Mouse (Mus musculus) lung, adult 2 months (tissue): ENCODE measurements around the gene Wdr90. TPM values are rescaled to one million over a fixed set of nuclear protein-coding genes. Genes with fewer than 3 reads are reported as not detected.
A peak's percentile ranks its signal among the peaks of the same experiment; 100 is the strongest.

Source experiments
- DNase-seq: peaks from one replicate; pipeline ENCODE4 v3.0.0; 2022
- H3K4me1 ChIP-seq: fragments of 200-500 bp; 2 replicates; pipeline ENCODE4 v1.6.1; 2011; ENCODE audit warnings: low read length; ENCODE audit not compliant: control insufficient read depth, insufficient read depth
- H3K4me3 ChIP-seq: fragments of 200-500 bp; replicated peaks from 2 replicates; pipeline ENCODE3; 2011; ENCODE audit warnings: low read depth, mild to moderate bottlenecking, control low read depth, low read length; ENCODE audit errors: extremely low read depth
- CTCF ChIP-seq: fragments of 200-500 bp; IDR thresholded peaks from 2 replicates; pipeline ENCODE4 v1.5.1; 2011; ENCODE audit warnings: mild to moderate bottlenecking, low read length, control low read depth; ENCODE audit not compliant: insufficient read depth
- POLR2A ChIP-seq: fragments of 200-500 bp; IDR thresholded peaks from 2 replicates; pipeline ENCODE4 v1.6.1; 2011; ENCODE audit warnings: low read depth, mild to moderate bottlenecking, control low read depth, low read length, borderline replicate concordance; ENCODE audit errors: extremely low read depth
- WGBS: fragments of 180-500 bp; shearing (Covaris S2); methylation state at CpG from one replicate; pipeline ENCODE4 v1.1.7; 2018; 5-methylcytosine and 5-hydroxymethylcytosine counted together
- polyA plus RNA-seq: library from polyadenylated mRNA; depleted of rRNA; stranded (reverse); fragments of >200 nt; gene quantifications from 2 replicates; pipeline ENCODE4 v1.2.3, GENCODE M21; 2012; rRNA removed

The Wdr90 gene
- polyA plus RNA-seq, 1 experiment, result 40.3 TPM

- Histone ChIP-seq H3K4me3 (peak overlapping the region; percentile 74), H3K4me1 (peaks cover 13% of the 10 kb centered on the region)
- WGBS, result 2% methylated on average over 37 of the region's 37 CpGs
- DNase-seq, result peak; percentile 33
- TF ChIP-seq CTCF, result no peak
These were observed 65.0 kb downstream of the Wdr90 start for GRCm38 (mm10) chr17:25796211-25796771.

- no peak for DNase-seq
- WGBS, result 49% methylated on average over 6 of the region's 6 CpGs
- Histone ChIP-seq H3K4me3 (peak within 1 kb of the TSS; percentile 74), H3K4me1 (peaks cover 14% of the 10 kb centered on the region)
- TF ChIP-seq POLR2A (no peak), CTCF (no peak)
These were observed 65.7 kb downstream of the Wdr90 start, which contains the start of gene AC134908.4 for GRCm38 (mm10) chr17:25795609-25796092. TSS of gene AC134908.4 (minus strand) at chr17:25795659.

GRCm38 (mm10) chr17:25794998-25795397 is 66.3 kb downstream of the Wdr90 start:
- Histone ChIP-seq H3K4me3 (no peak overlapping the region), H3K4me1 (peaks cover 14% of the 10 kb centered on the region)
- TF ChIP-seq POLR2A (no peak), CTCF (no peak)
- no peak for DNase-seq
- WGBS, result 91% methylated on average over 17 of the region's 17 CpGs

Other genes with a start within 250 kb of the Wdr90 start
- gene Gng13, start 144.3 kb downstream of the Wdr90 start, polyA plus RNA-seq, result 0.36 TPM in 1 of 2 replicates, not detected in the other
- gene Chtf18, start 134.1 kb downstream of the Wdr90 start, polyA plus RNA-seq, result 3.0 and 4.2 TPM in 2 replicates
- 40.1 and 45.0 TPM in 2 replicates for gene Rpusd1, start 133.8 kb downstream of the Wdr90 start, polyA plus RNA-seq
- gene Mslnl, start 125.5 kb downstream of the Wdr90 start, polyA plus RNA-seq, result 0.23 and 0.25 TPM in 2 replicates
- gene Msln, start 107.1 kb downstream of the Wdr90 start, polyA plus RNA-seq, result 71.2 and 78.4 TPM in 2 replicates
- 13.1 and 20.1 TPM in 2 replicates for gene Narfl, start 87.7 kb downstream of the Wdr90 start, polyA plus RNA-seq
- 48.9 and 56.2 TPM in 2 replicates for gene Haghl, start 75.8 kb downstream of the Wdr90 start, polyA plus RNA-seq
- 14.0 and 15.6 TPM in 2 replicates for gene Ccdc78, start 74.9 kb downstream of the Wdr90 start, polyA plus RNA-seq
- gene Fam173a, start 68.6 kb downstream of the Wdr90 start, polyA plus RNA-seq, result 114 and 128 TPM in 2 replicates
- 0.41 TPM in 1 of 2 replicates, not detected in the other for gene AC134908.4, start 65.8 kb downstream of the Wdr90 start, polyA plus RNA-seq
- gene Metrn, start 64.4 kb downstream of the Wdr90 start, polyA plus RNA-seq, result 40.3 and 44.9 TPM in 2 replicates
- gene Fbxl16, start 52.4 kb downstream of the Wdr90 start, polyA plus RNA-seq, result 4.0 and 5.0 TPM in 2 replicates
- 29.4 and 34.3 TPM in 2 replicates for gene Wdr24, start 37.9 kb downstream of the Wdr90 start, polyA plus RNA-seq
- gene Jmjd8, start 32.6 kb downstream of the Wdr90 start, polyA plus RNA-seq, result 55.1 and 65.2 TPM in 2 replicates
- gene Stub1, start 28.1 kb downstream of the Wdr90 start, polyA plus RNA-seq, result 131 and 160 TPM in 2 replicates
- 9.1 and 14.1 TPM in 2 replicates for gene Rhbdl1, start 24.2 kb downstream of the Wdr90 start, polyA plus RNA-seq
- gene Gm20683, start 19.7 kb downstream of the Wdr90 start, polyA plus RNA-seq, result 29.1 and 36.2 TPM in 2 replicates
- gene Rhot2, start 16.6 kb downstream of the Wdr90 start, polyA plus RNA-seq, result 59.6 and 61.2 TPM in 2 replicates
- 22.7 and 31.1 TPM in 2 replicates for gene Mcrip2, start 7.3 kb upstream of the Wdr90 start, polyA plus RNA-seq
- 78.1 and 103 TPM in 2 replicates for gene Mettl26, start 13.6 kb upstream of the Wdr90 start, polyA plus RNA-seq
- gene Wfikkn1, start 19.4 kb upstream of the Wdr90 start, polyA plus RNA-seq, result 1.0 and 1.4 TPM in 2 replicates
- gene Rab40c, start 58.2 kb upstream of the Wdr90 start, polyA plus RNA-seq, result 40.2 and 62.6 TPM in 2 replicates
- gene Pigq, start 83.4 kb upstream of the Wdr90 start, polyA plus RNA-seq, result 107 and 131 TPM in 2 replicates
- 24.4 and 37.5 TPM in 2 replicates for gene Nhlrc4, start 83.5 kb upstream of the Wdr90 start, polyA plus RNA-seq
- not detected in 2 replicates for gene A930017K11Rik, start 91.1 kb upstream of the Wdr90 start, polyA plus RNA-seq
- 45.9 and 49.7 TPM in 2 replicates for gene Capn15, start 124.3 kb upstream of the Wdr90 start, polyA plus RNA-seq
- gene Rab11fip3, start 208.1 kb upstream of the Wdr90 start, polyA plus RNA-seq, result 41.3 and 46.5 TPM in 2 replicates
- 12.1 and 16.7 TPM in 2 replicates for gene Decr2, start 228.8 kb upstream of the Wdr90 start, polyA plus RNA-seq
- 5.4 and 7.5 TPM in 2 replicates for gene Nme4, start 234.1 kb upstream of the Wdr90 start, polyA plus RNA-seq